Mouse (Mus musculus): ENCODE measurements at regions not wholly inside any gene's neighbourhood (a gene's known extent, or its start where the extent isn't known, plus 50 kb on each side); places are given as distances from the start of the nearest gene placed in this dataset.

DNA sequence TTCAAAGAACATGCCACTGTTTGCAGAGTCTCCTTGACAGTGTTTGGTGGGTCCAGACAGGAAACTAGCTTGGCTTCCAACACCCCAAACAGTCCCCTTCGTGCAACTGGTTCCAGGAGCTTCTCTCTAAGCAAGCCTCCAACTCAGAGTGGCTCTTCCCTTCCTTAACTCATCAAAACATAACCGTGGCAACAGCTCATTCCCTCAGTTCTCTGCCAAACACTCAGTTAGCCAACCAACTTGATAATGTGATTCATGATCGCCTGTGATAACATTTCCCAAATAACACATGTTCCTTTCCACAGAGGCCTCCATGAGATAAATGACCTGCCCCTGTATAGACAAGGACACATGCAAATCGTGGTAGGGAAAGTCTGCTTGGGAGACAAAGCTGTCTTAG, 95.9 kb upstream of the Cacna2d3 start:
- Histone ChIP-seq H3K4me3 (replicated peaks; ENCODE audit: low read length) (no peak overlapping the region), H3K4me1 (ENCODE audit: control insufficient read depth, insufficient read depth, low read length) (no peaks in the 10 kb centered on the region), H3K27ac (ENCODE audit: low read length) (no peak overlapping the region), H3K4me2 (ENCODE audit: low read depth, low read length) (no peak overlapping the region), H3K36me3 (ENCODE audit: control insufficient read depth, insufficient read depth, low read length) (no peaks in the 10 kb centered on the region), H3K9ac (ENCODE audit: low read length) (no peak overlapping the region), H3K9me3 (replicated peaks; ENCODE audit: control insufficient read depth, low read length) (no peaks in the 10 kb centered on the region), H3K27me3 (ENCODE audit: control insufficient read depth, insufficient read depth, low read length) (no peaks in the 10 kb centered on the region)
- WGBS = 65% methylated on average over 4 of the region's 4 CpGs
- no peak for ATAC-seq (ENCODE audit: insufficient read depth, low FRiP score)

DNA sequence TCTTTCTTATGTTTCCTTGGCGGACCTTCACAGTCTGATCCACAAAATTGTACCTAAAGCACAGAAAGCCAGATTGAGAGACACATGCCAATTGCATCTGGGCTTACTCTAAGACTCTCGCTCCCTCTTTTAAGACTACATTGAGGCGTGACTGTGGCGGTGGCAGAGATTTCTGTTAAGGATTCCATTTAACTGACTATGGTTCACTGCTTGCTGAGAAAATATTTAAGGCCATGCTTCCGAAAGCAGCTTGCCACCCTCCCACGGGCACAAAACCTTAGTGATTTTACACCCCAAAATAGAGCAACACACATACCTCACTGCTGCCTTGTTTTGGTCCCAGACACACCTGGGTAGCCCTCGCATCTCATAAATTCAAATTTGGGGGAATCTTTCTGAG, 96.6 kb upstream of the Cacna2d3 start:
- whole genome bisulfite sequencing = 86% methylated on average over 7 of the region's 7 CpGs
- no peak overlapping the region for H3K4me2 ChIP-seq (ENCODE audit: low read depth, low read length)
- no peak for ATAC-seq (ENCODE audit: insufficient read depth, low FRiP score)
- no peak overlapping the region for H3K27ac ChIP-seq (ENCODE audit: low read length)
- H3K9me3 ChIP-seq (replicated peaks; ENCODE audit: control insufficient read depth, low read length) = no peaks in the 10 kb centered on the region
- H3K4me1 ChIP-seq (ENCODE audit: control insufficient read depth, insufficient read depth, low read length) = no peaks in the 10 kb centered on the region
- no peak overlapping the region for H3K9ac ChIP-seq (ENCODE audit: low read length)
- no peaks in the 10 kb centered on the region for H3K36me3 ChIP-seq (ENCODE audit: control insufficient read depth, insufficient read depth, low read length)
- H3K4me3 ChIP-seq (replicated peaks; ENCODE audit: low read length) = no peak overlapping the region
- no peaks in the 10 kb centered on the region for H3K27me3 ChIP-seq (ENCODE audit: control insufficient read depth, insufficient read depth, low read length)

GRCm38 (mm10) chr14:29818751-29819150, 97.1 kb upstream of the Cacna2d3 start:
- Histone ChIP-seq H3K27ac (ENCODE audit: low read length) (no peak overlapping the region), H3K4me3 (replicated peaks; ENCODE audit: low read length) (no peak overlapping the region), H3K9me3 (replicated peaks; ENCODE audit: control insufficient read depth, low read length) (no peaks in the 10 kb centered on the region), H3K27me3 (ENCODE audit: control insufficient read depth, insufficient read depth, low read length) (no peaks in the 10 kb centered on the region), H3K4me2 (ENCODE audit: low read depth, low read length) (no peak overlapping the region), H3K9ac (ENCODE audit: low read length) (no peak overlapping the region), H3K4me1 (ENCODE audit: control insufficient read depth, insufficient read depth, low read length) (no peaks in the 10 kb centered on the region), H3K36me3 (ENCODE audit: control insufficient read depth, insufficient read depth, low read length) (no peaks in the 10 kb centered on the region)
- 91% methylated on average over 2 of the region's 2 CpGs for WGBS
- no peak for ATAC-seq (ENCODE audit: insufficient read depth, low FRiP score)

DNA sequence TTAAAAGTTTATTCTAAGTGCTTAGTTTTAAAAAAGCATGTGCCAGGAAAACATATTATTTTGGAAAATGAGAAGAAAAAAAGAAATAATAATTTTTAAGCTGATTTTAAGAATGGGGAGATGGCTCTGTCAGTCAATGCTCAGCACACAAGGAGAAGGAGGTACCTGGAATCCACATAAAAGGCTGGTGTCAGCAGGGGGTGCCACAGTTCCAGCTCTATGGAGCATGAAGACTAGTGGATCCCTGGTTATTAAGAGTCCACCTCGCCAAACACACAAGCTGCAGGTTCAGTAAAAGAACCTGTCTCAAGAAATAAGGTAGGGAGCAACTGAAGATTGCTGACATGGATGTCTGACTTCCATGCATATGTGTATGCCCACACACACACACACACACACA, 115.4 kb upstream of the Cacna2d3 start:
- H3K4me3 ChIP-seq (replicated peaks; ENCODE audit: low read length) = no peak overlapping the region
- WGBS = 64% methylated on average over 1 of the region's 1 CpGs
- no peaks in the 10 kb centered on the region for H3K36me3 ChIP-seq (ENCODE audit: control insufficient read depth, insufficient read depth, low read length)
- H3K27me3 ChIP-seq (ENCODE audit: control insufficient read depth, insufficient read depth, low read length) = no peaks in the 10 kb centered on the region
- H3K9ac ChIP-seq (ENCODE audit: low read length) = no peak overlapping the region
- no peaks in the 10 kb centered on the region for H3K9me3 ChIP-seq (replicated peaks; ENCODE audit: control insufficient read depth, low read length)
- H3K4me2 ChIP-seq (ENCODE audit: low read depth, low read length) = no peak overlapping the region
- ATAC-seq (ENCODE audit: insufficient read depth, low FRiP score) = no peak
- H3K27ac ChIP-seq (ENCODE audit: low read length) = no peak overlapping the region
- H3K4me1 ChIP-seq (ENCODE audit: control insufficient read depth, insufficient read depth, low read length) = no peaks in the 10 kb centered on the region

DNA sequence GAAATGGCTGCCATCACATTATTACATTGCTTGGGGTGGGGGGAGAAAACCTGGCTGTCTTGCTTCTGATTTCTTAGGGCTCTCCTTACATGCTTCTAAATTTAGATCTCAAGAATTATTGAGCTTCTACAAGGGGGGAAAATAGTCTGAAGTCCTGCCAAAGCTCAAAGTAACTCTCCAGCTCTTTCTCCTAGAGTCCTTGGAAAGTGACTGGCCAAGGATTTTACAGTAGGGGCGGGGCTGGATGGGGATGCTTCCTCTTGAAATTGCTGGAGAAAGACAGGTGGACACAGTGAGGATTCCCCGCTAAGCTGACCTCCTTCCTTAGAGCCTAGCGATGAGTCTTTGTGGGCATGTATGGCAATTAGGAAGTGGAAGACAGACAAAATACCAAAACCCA, 117.9 kb upstream of the Cacna2d3 start:
- Histone ChIP-seq H3K4me3 (replicated peaks; ENCODE audit: low read length) (no peak overlapping the region), H3K27ac (ENCODE audit: low read length) (no peak overlapping the region), H3K9me3 (replicated peaks; ENCODE audit: control insufficient read depth, low read length) (no peaks in the 10 kb centered on the region), H3K36me3 (ENCODE audit: control insufficient read depth, insufficient read depth, low read length) (no peaks in the 10 kb centered on the region), H3K9ac (ENCODE audit: low read length) (no peak overlapping the region), H3K27me3 (ENCODE audit: control insufficient read depth, insufficient read depth, low read length) (no peaks in the 10 kb centered on the region), H3K4me1 (ENCODE audit: control insufficient read depth, insufficient read depth, low read length) (no peaks in the 10 kb centered on the region), H3K4me2 (ENCODE audit: low read depth, low read length) (no peak overlapping the region)
- ATAC-seq (ENCODE audit: insufficient read depth, low FRiP score) = no peak
- WGBS = 78% methylated on average over 3 of the region's 3 CpGs

- WGBS = 79% methylated on average over 7 of the region's 7 CpGs
- Histone ChIP-seq H3K9me3 (replicated peaks; ENCODE audit: control insufficient read depth, low read length) (no peaks in the 10 kb centered on the region; the same call in 1 of the 2 replicates), H3K27ac (ENCODE audit: low read length) (no peak overlapping the region), H3K9ac (ENCODE audit: low read length) (no peak overlapping the region), H3K4me2 (ENCODE audit: low read depth, low read length) (no peak overlapping the region), H3K4me3 (replicated peaks; ENCODE audit: low read length) (no peak overlapping the region), H3K36me3 (ENCODE audit: control insufficient read depth, insufficient read depth, low read length) (no peaks in the 10 kb centered on the region), H3K4me1 (ENCODE audit: control insufficient read depth, insufficient read depth, low read length) (no peaks in the 10 kb centered on the region), H3K27me3 (ENCODE audit: control insufficient read depth, insufficient read depth, low read length) (no peaks in the 10 kb centered on the region)
- no peak for ATAC-seq (ENCODE audit: insufficient read depth, low FRiP score)
Measured at GRCm38 (mm10) chr14:29841361-29842117, 119.9 kb upstream of the Cacna2d3 start.

DNA sequence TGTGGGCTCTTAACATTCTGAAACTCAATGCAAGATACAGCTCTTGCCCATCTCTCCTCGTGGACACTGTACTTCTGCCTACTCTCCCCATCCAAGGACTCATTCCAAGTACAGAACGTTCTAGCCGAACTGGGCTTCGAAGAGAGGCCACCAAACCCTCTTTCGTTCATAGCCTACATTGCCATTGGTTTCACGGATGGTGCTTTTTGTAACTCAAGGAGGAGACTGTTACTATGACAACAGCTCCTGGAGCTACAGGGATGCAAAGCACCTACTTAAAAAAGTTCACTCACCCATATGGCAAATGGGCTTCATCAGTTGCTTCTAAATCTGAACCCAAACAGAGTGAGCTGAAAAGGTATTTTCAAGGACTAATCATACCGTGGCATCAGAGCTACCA, 120.4 kb upstream of the Selenok start:
- no peaks in the 10 kb centered on the region for H3K36me3 ChIP-seq (ENCODE audit: control insufficient read depth, insufficient read depth, low read length)
- no peaks in the 10 kb centered on the region for H3K27me3 ChIP-seq (ENCODE audit: control insufficient read depth, insufficient read depth, low read length)
- 92% methylated on average over 7 of the region's 7 CpGs for WGBS
- no peak for ATAC-seq (ENCODE audit: insufficient read depth, low FRiP score)
- no peak overlapping the region for H3K4me2 ChIP-seq (ENCODE audit: low read depth, low read length)
- no peak overlapping the region for H3K9ac ChIP-seq (ENCODE audit: low read length)
- no peak overlapping the region for H3K27ac ChIP-seq (ENCODE audit: low read length)
- no peaks in the 10 kb centered on the region for H3K4me1 ChIP-seq (ENCODE audit: control insufficient read depth, insufficient read depth, low read length)
- H3K9me3 ChIP-seq (replicated peaks; ENCODE audit: control insufficient read depth, low read length) = no peaks in the 10 kb centered on the region; the same call in 1 of the 2 replicates
- no peak overlapping the region for H3K4me3 ChIP-seq (replicated peaks; ENCODE audit: low read length)

DNA sequence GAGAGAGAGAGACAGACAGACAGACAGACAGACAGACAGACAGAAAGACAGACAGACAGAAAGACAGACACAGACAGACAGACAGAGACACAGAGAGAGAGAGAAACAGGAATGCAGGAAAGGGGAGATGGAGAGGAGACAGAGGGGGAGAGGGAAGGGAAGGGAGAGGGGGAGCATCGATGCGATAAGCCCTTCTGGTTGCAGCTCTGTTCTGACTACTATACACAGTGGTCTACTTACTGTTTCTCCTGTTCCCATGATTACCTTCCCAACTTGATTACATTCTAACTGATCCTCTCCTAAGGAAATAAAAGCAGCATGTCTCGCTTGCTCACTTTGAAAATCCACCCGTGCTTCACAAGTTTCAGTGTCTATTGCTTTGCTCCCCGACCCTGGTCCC, 116.8 kb upstream of the Selenok start:
- no peaks in the 10 kb centered on the region for H3K9me3 ChIP-seq (replicated peaks; ENCODE audit: control insufficient read depth, low read length)
- no peaks in the 10 kb centered on the region for H3K4me1 ChIP-seq (ENCODE audit: control insufficient read depth, insufficient read depth, low read length)
- H3K27ac ChIP-seq (ENCODE audit: low read length) = no peak overlapping the region
- no peak overlapping the region for H3K4me2 ChIP-seq (ENCODE audit: low read depth, low read length)
- H3K4me3 ChIP-seq (replicated peaks; ENCODE audit: low read length) = no peak overlapping the region
- 76% methylated on average over 5 of the region's 5 CpGs for WGBS
- no peaks in the 10 kb centered on the region for H3K36me3 ChIP-seq (ENCODE audit: control insufficient read depth, insufficient read depth, low read length)
- H3K27me3 ChIP-seq (ENCODE audit: control insufficient read depth, insufficient read depth, low read length) = no peaks in the 10 kb centered on the region
- no peak overlapping the region for H3K9ac ChIP-seq (ENCODE audit: low read length)
- no peak for ATAC-seq (ENCODE audit: insufficient read depth, low FRiP score)

DNA sequence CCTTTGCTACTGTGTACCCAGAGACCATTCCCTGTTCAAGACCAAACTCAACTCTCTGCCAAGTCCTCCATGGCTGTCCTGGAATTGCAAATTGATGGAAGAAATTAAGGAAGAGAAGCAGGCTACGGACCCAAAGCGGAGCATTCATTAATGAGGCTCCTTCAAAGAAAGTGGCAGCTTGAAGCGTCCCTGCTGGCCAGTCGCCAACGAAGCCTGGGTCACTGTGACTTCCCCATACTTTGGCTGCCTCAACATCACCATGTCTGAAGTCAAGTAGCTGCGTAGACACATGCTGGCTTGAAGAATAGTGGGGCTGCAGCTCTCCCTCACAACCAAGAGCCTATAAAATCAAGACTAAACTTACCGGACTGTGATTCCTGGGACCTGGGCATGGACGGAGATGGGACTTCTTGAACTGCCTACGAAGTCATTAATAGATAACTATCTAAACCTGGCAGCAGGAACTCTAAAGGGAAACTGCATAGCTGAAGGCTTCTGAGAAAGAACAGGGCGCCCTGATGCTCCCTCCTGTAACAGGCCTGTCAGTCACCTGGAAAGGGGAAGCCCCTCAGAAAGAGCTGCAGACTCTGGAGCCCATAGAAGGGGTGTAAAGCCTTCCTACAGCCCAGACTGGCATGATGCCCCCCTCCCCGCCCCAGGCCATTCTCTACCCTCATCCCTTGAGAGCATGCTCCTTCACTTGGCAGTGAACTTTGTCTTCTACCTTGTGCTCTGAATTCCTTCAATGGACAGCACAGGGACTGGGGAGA, 116.0 kb upstream of the Selenok start:
- H3K4me2 ChIP-seq (ENCODE audit: low read depth, low read length) = no peak overlapping the region
- no peaks in the 10 kb centered on the region for H3K36me3 ChIP-seq (ENCODE audit: control insufficient read depth, insufficient read depth, low read length)
- H3K27me3 ChIP-seq (ENCODE audit: control insufficient read depth, insufficient read depth, low read length) = no peaks in the 10 kb centered on the region
- H3K27ac ChIP-seq (ENCODE audit: low read length) = no peak overlapping the region
- no peak overlapping the region for H3K4me3 ChIP-seq (replicated peaks; ENCODE audit: low read length)
- no peaks in the 10 kb centered on the region for H3K9me3 ChIP-seq (replicated peaks; ENCODE audit: control insufficient read depth, low read length)
- 79% methylated on average over 11 of the region's 11 CpGs for WGBS
- no peaks in the 10 kb centered on the region for H3K4me1 ChIP-seq (ENCODE audit: control insufficient read depth, insufficient read depth, low read length)
- H3K9ac ChIP-seq (ENCODE audit: low read length) = no peak overlapping the region
- no peak for ATAC-seq (ENCODE audit: insufficient read depth, low FRiP score)
